Comparison of ENCODE assay signal across 25 mouse cellular contexts in genomic region chr11:97997387-97997960, GRCm38 (mm10). TPM values are rescaled to one million over a fixed set of nuclear protein-coding genes. Genes with fewer than 3 reads are reported as not detected.
A peak's percentile ranks its signal among the peaks of the same experiment; 100 is the strongest.
DNase-seq lines count a peak whose midpoint lies in the region; ATAC-seq and TF ChIP-seq lines count a peak whose summit lies in the region.
"Had no signal": no experiment of that assay in that cellular context is flagged by ENCODE, and none has a peak within 500 bp of the region (broad histone marks: within the 10 kb centered on the region; RNA-seq: fewer than 3 reads in every experiment).

No protein-coding gene starts in this region.

- no peak for TF ChIP-seq POLR2A in bone marrow, adult 2 months (IDR thresholded peaks at IDR 0.05; ENCODE audit: borderline replicate concordance, control insufficient read depth, low read depth, low read length)

- peaks cover 58% of the 10 kb centered on the region for H3K27me3 ChIP-seq in liver, embryonic 13.5 days
- H3K27me3 ChIP-seq in liver, postnatal 0 days (ENCODE audit: insufficient read depth, low read length): peaks cover 12% of the 10 kb centered on the region; the same call in 1 of the 2 replicates

- DNase-seq in liver, embryonic 13.5 days: no peak
- DNase-seq in liver (no peak), A20 (ENCODE audit: low read depth, low spot score) (peak; percentile 67)
- no peak for DNase-seq in liver, postnatal 0 days
- no peak for DNase-seq in embryo, embryonic 10 days (ENCODE audit: low spot score)
- no peak for DNase-seq in retina, postnatal 1 day
- no peak for DNase-seq in cerebellum, adult 18-20 months
- DNase-seq: adrenal gland, adult 8-10 months; cerebellum, adult 9-11 months; gastrocnemius, postnatal 14 days; heart, adult 2 months; kidney, adult 2 months; kidney, postnatal 10 days; lung, postnatal 14 days; midbrain, embryonic 14.5 days; right cerebral cortex, postnatal 25 days had no signal

- 58% methylated on average over 8 of the region's 8 CpGs for WGBS in liver, embryonic 13.5 days (ENCODE audit: insufficient replicate concordance)
- 62% methylated on average over 8 of the region's 8 CpGs for WGBS in bone marrow, adult 2 months
- WGBS in liver, postnatal 0 days (ENCODE audit: insufficient replicate concordance): 63% methylated on average over 8 of the region's 8 CpGs

- H3K27ac ChIP-seq in liver, embryonic 13.5 days: peak overlapping the region; percentile 47; the same call in 1 of the 2 replicates
- H3K27ac ChIP-seq in bone marrow, adult 2 months (ENCODE audit: control insufficient read depth, insufficient read depth, low read depth, low read length, poor library complexity): peak overlapping the region; percentile 91
- peak overlapping the region; percentile 55 for H3K27ac ChIP-seq in liver, postnatal 0 days (ENCODE audit: low read depth)
- H3K27ac ChIP-seq: embryonic facial prominence, embryonic 10.5 days; forebrain, embryonic 10.5 days; heart, adult 2 months; hindbrain, embryonic 12.5 days; neural tube, embryonic 12.5 days; stomach, postnatal 0 days had no signal

- no peak for TF ChIP-seq EP300 in liver, postnatal 0 days (IDR thresholded peaks at IDR 0.05; ENCODE audit: low read depth)

- H3K4me1 ChIP-seq in liver, embryonic 13.5 days (replicated peaks): peaks cover 64% of the 10 kb centered on the region
- H3K4me1 ChIP-seq in bone marrow, adult 2 months (ENCODE audit: control insufficient read depth, insufficient read depth, low read length): peaks cover 9% of the 10 kb centered on the region
- peaks cover 34% of the 10 kb centered on the region for H3K4me1 ChIP-seq in liver, postnatal 0 days (ENCODE audit: insufficient read depth)

- H3K4me3 ChIP-seq in liver, embryonic 13.5 days (replicated peaks): no peak overlapping the region
- H3K4me3 ChIP-seq in bone marrow, adult 2 months (replicated peaks; ENCODE audit: control insufficient read depth, low read depth, low read length): no peak overlapping the region
- H3K4me3 ChIP-seq in liver, postnatal 0 days (ENCODE audit: low read depth, low read length): no peak overlapping the region
- H3K4me3 ChIP-seq: embryonic facial prominence, embryonic 10.5 days; forebrain, embryonic 10.5 days; heart, adult 2 months; hindbrain, embryonic 12.5 days; megakaryocyte, embryonic 14.5 days; neural tube, embryonic 12.5 days had no signal

- no peak for ATAC-seq in liver, embryonic 13.5 days (ENCODE audit: low read depth)
- ATAC-seq in liver, postnatal 0 days: no peak
- ATAC-seq: forebrain, embryonic 16.5 days had no signal

- no peak for TF ChIP-seq CTCF in bone marrow, adult 2 months (IDR thresholded peaks at IDR 0.05; ENCODE audit: control insufficient read depth, insufficient read depth, low read length)
- no peak for TF ChIP-seq CTCF in liver, postnatal 0 days (IDR thresholded peaks at IDR 0.05; ENCODE audit: low read depth)

- H3K9me3 ChIP-seq in liver, embryonic 13.5 days (replicated peaks): no peaks in the 10 kb centered on the region
- no peaks in the 10 kb centered on the region for H3K9me3 ChIP-seq in liver, postnatal 0 days (ENCODE audit: low read length)
- H3K9me3 ChIP-seq: embryonic facial prominence, embryonic 10.5 days; forebrain, embryonic 10.5 days; G1E; hindbrain, embryonic 12.5 days; megakaryocyte, embryonic 14.5 days; neural tube, embryonic 12.5 days had no signal

- H3K4me2 ChIP-seq in liver, embryonic 13.5 days: no peak overlapping the region
- H3K4me2 ChIP-seq in liver, postnatal 0 days (ENCODE audit: low read depth, low read length): no peak overlapping the region
- H3K4me2 ChIP-seq: hindbrain, embryonic 12.5 days; neural tube, embryonic 12.5 days had no signal

- no peak overlapping the region for H3K9ac ChIP-seq in liver, embryonic 13.5 days
- no peak overlapping the region for H3K9ac ChIP-seq in liver, postnatal 0 days (replicated peaks)
- H3K9ac ChIP-seq: hindbrain, embryonic 12.5 days; neural tube, embryonic 12.5 days had no signal

- H3K36me3 ChIP-seq in liver, embryonic 13.5 days: no peaks in the 10 kb centered on the region
- no peaks in the 10 kb centered on the region for H3K36me3 ChIP-seq in liver, postnatal 0 days (replicated peaks; ENCODE audit: insufficient read depth, low read length)
- H3K36me3 ChIP-seq: embryonic facial prominence, embryonic 10.5 days; forebrain, embryonic 10.5 days; G1E; hindbrain, embryonic 12.5 days; neural tube, embryonic 12.5 days had no signal

RNA-seq across cellular contexts. Expression of gene Arl5c, which starts 1.5 kb away (rescaled TPM):
- 10.8 and 12.8 TPM in 2 replicates for polyA plus RNA-seq in liver, embryonic 13.5 days (2015; fragmentation: Nextera tagmentation; extraction: Ambion mirVana)
- polyA plus RNA-seq in bone marrow, adult 2 months (2011; ENCODE audit: insufficient read depth, insufficient read length, low replicate concordance, missing spikeins): 33.1 and 47.3 TPM in 2 replicates
- 9.9 and 10.0 TPM in 2 replicates for polyA plus RNA-seq in liver, postnatal 0 days (2015; fragmentation: Nextera tagmentation; extraction: Ambion mirVana)
- polyA plus RNA-seq: G1E had no signal

RNA-seq across cellular contexts. Expression of gene Plxdc1, which starts 11.2 kb away (rescaled TPM):
- polyA plus RNA-seq in liver, embryonic 13.5 days (2015; fragmentation: Nextera tagmentation; extraction: Ambion mirVana): 0.45 and 0.58 TPM in 2 replicates
- polyA plus RNA-seq in bone marrow, adult 2 months (2011; ENCODE audit: insufficient read depth, insufficient read length, low replicate concordance, missing spikeins): 2.0 and 11.9 TPM in 2 replicates
- 0.75 TPM in 2 replicates for polyA plus RNA-seq in liver, postnatal 0 days (2015; fragmentation: Nextera tagmentation; extraction: Ambion mirVana)

RNA-seq across cellular contexts. Expression of gene Cacnb1, which starts 25.4 kb away (rescaled TPM):
- 0.73 and 0.88 TPM in 2 replicates for polyA plus RNA-seq in liver, embryonic 13.5 days (2015; fragmentation: Nextera tagmentation; extraction: Ambion mirVana)
- 4.6 and 5.3 TPM in 2 replicates for polyA plus RNA-seq in bone marrow, adult 2 months (2011; ENCODE audit: insufficient read depth, insufficient read length, low replicate concordance, missing spikeins)
- 0.23 and 0.77 TPM in 2 replicates for polyA plus RNA-seq in liver, postnatal 0 days (2015; fragmentation: Nextera tagmentation; extraction: Ambion mirVana)

RNA-seq across cellular contexts. Expression of gene Rpl19, which starts 29.0 kb away (rescaled TPM):
- polyA plus RNA-seq in liver, embryonic 13.5 days (2015; fragmentation: Nextera tagmentation; extraction: Ambion mirVana): 791 and 820 TPM in 2 replicates
- polyA plus RNA-seq in bone marrow, adult 2 months (2011; ENCODE audit: insufficient read depth, insufficient read length, low replicate concordance, missing spikeins): 864 and 1,335 TPM in 2 replicates
- 568 TPM in 2 replicates for polyA plus RNA-seq in liver, postnatal 0 days (2015; fragmentation: Nextera tagmentation; extraction: Ambion mirVana)

RNA-seq across cellular contexts. Expression of gene Stac2, which starts 55.8 kb away (rescaled TPM):
- 0.05 TPM in 1 of 2 replicates, not detected in the other for polyA plus RNA-seq in liver, embryonic 13.5 days (2015; fragmentation: Nextera tagmentation; extraction: Ambion mirVana)
- polyA plus RNA-seq in bone marrow, adult 2 months (2011; ENCODE audit: insufficient read depth, insufficient read length, low replicate concordance, missing spikeins): 0.52 and 1.0 TPM in 2 replicates
- polyA plus RNA-seq in liver, postnatal 0 days (2015; fragmentation: Nextera tagmentation; extraction: Ambion mirVana): 0.07 and 0.13 TPM in 2 replicates
- polyA plus RNA-seq: G1E had no signal
